Mouse (Mus musculus) embryonic facial prominence, embryonic 11.5 days (tissue): ENCODE data around the gene Nr6a1. TPM values are rescaled to one million over a fixed set of nuclear protein-coding genes. Genes with fewer than 3 reads are reported as not detected.

ENCODE experiments used
- ATAC-seq: fragments of 200-750 bp; cut with Nextera tagmentation; replicated peaks from 2 replicates; pipeline ENCODE4 v1.8.0; 2017; ENCODE audit warnings: low read depth; ENCODE audit not compliant: insufficient number of reproducible peaks, low FRiP score, low TSS enrichment
- DNase-seq: peaks from one replicate; pipeline ENCODE4 v3.0.0-alpha.2; 2015; ENCODE audit warnings: low spot score
- H3K27ac ChIP-seq: fragments of 300-500 bp; sonication (generic); replicated peaks from 2 replicates; pipeline ENCODE4 v1.5.1; 2014; ENCODE audit warnings: mild to moderate bottlenecking, low read depth, low read length, control low read depth
- H3K27me3 ChIP-seq: fragments of 300-500 bp; sonication (generic); 2 replicates; pipeline ENCODE4 v1.6.1; 2014; ENCODE audit warnings: mild to moderate bottlenecking, low read length, moderate library complexity, mixed read lengths; ENCODE audit not compliant: control insufficient read depth, insufficient read depth
- H3K36me3 ChIP-seq: fragments of 300-500 bp; sonication (generic); replicated peaks from 2 replicates; pipeline ENCODE4 v1.6.1; 2014; ENCODE audit warnings: low read depth, mild to moderate bottlenecking, low read length, moderate library complexity, mixed read lengths; ENCODE audit not compliant: control insufficient read depth, insufficient read depth
- H3K4me1 ChIP-seq: fragments of 300-500 bp; sonication (generic); 2 replicates; pipeline ENCODE4 v1.6.1; 2014; ENCODE audit warnings: low read length, mixed read lengths; ENCODE audit not compliant: control insufficient read depth, insufficient read depth
- H3K4me2 ChIP-seq: fragments of 300-500 bp; sonication (generic); 2 replicates; pipeline ENCODE4 v1.6.1; 2014; ENCODE audit warnings: low read depth, mild to moderate bottlenecking, control low read depth, low read length, moderate library complexity
- H3K4me3 ChIP-seq: fragments of 300-500 bp; sonication (generic); 2 replicates; pipeline ENCODE4 v1.5.1; 2014; ENCODE audit warnings: low read depth, low read length, control low read depth
- H3K9ac ChIP-seq: fragments of 300-500 bp; sonication (generic); replicated peaks from 2 replicates; pipeline ENCODE4 v1.6.1; 2014; ENCODE audit warnings: mild to moderate bottlenecking, control low read depth, low read length
- H3K9me3 ChIP-seq: fragments of 300-500 bp; sonication (generic); replicated peaks from 2 replicates; pipeline ENCODE4 v1.6.1; 2016; ENCODE audit warnings: mild to moderate bottlenecking, low read length, inconsistent platforms, mixed read lengths; ENCODE audit not compliant: control insufficient read depth
- WGBS: fragments of 180-500 bp; shearing (Covaris S2); extraction: QIAGEN DNeasy Blood & Tissue Kit; methylation state at CpG from one replicate; pipeline ENCODE4 v1.1.7; 2014; 5-methylcytosine and 5-hydroxymethylcytosine counted together
- polyA plus RNA-seq: library from polyadenylated mRNA; unstranded; fragments of >200 nt; fragmentation: Nextera tagmentation; extraction: Ambion mirVana; gene quantifications from 2 replicates; pipeline ENCODE4 v1.2.1, GENCODE M21; 2014

The Nr6a1 gene
- polyA plus RNA-seq, 1 experiment from 2014 or later: 2.2 TPM

GRCm38 (mm10) chr2:38783364-38783763, 144.1 kb downstream of the Nr6a1 start:
- H3K27me3 ChIP-seq: no peaks in the 10 kb centered on the region
- no peaks in the 10 kb centered on the region for H3K36me3 ChIP-seq
- no peak for DNase-seq
- H3K9ac ChIP-seq: no peak overlapping the region
- peaks cover 3% of the 10 kb centered on the region; the same call in 1 of the 2 replicates for H3K4me1 ChIP-seq
- no peaks in the 10 kb centered on the region for H3K9me3 ChIP-seq
- no peak for ATAC-seq
- no peak overlapping the region for H3K4me3 ChIP-seq
- no peak overlapping the region for H3K27ac ChIP-seq
- no peak overlapping the region for H3K4me2 ChIP-seq
- 32% methylated on average over 5 of the region's 5 CpGs for WGBS

GRCm38 (mm10) chr2:38782731-38783130, 144.8 kb downstream of the Nr6a1 start:
- Histone ChIP-seq H3K36me3 (no peaks in the 10 kb centered on the region), H3K9ac (no peak overlapping the region), H3K4me2 (no peak overlapping the region), H3K4me3 (no peak overlapping the region), H3K9me3 (no peaks in the 10 kb centered on the region), H3K4me1 (peaks cover 3% of the 10 kb centered on the region; the same call in 1 of the 2 replicates), H3K27me3 (no peaks in the 10 kb centered on the region), H3K27ac (no peak overlapping the region)
- ATAC-seq: no peak
- WGBS: 5% methylated on average over 1 of the region's 1 CpGs
- no peak for DNase-seq

- DNase-seq: peak; percentile 69
- H3K4me2 ChIP-seq: peak overlapping the region; percentile 0; the same call in 1 of the 2 replicates
- no peak overlapping the region for H3K9ac ChIP-seq
- H3K36me3 ChIP-seq: no peaks in the 10 kb centered on the region
- no peaks in the 10 kb centered on the region for H3K9me3 ChIP-seq
- 3% methylated on average over 6 of the region's 6 CpGs for WGBS
- peaks cover 3% of the 10 kb centered on the region; the same call in 1 of the 2 replicates for H3K4me1 ChIP-seq
- no peak overlapping the region for H3K27ac ChIP-seq
- H3K27me3 ChIP-seq: no peaks in the 10 kb centered on the region
- 0 out of 2 replicates have a peak, but pooled peaks have one; percentile 44 for ATAC-seq
- H3K4me3 ChIP-seq: no peak overlapping the region
Observed at GRCm38 (mm10) chr2:38781945-38782720, 145.4 kb downstream of the Nr6a1 start.

GRCm38 (mm10) chr2:38779939-38780338, 147.5 kb downstream of the Nr6a1 start:
- no peak overlapping the region for H3K27ac ChIP-seq
- 76% methylated on average over 2 of the region's 2 CpGs for WGBS

GRCm38 (mm10) chr2:38777326-38777725, 150.2 kb downstream of the Nr6a1 start:
- Histone ChIP-seq H3K9me3 (no peaks in the 10 kb centered on the region), H3K9ac (no peak overlapping the region), H3K4me1 (no peaks in the 10 kb centered on the region), H3K36me3 (no peaks in the 10 kb centered on the region), H3K4me3 (no peak overlapping the region), H3K4me2 (no peak overlapping the region), H3K27ac (no peak overlapping the region), H3K27me3 (no peaks in the 10 kb centered on the region)
- WGBS: 90% methylated on average over 2 of the region's 2 CpGs
- DNase-seq (no peak), ATAC-seq (no peak)

More at GRCm38 (mm10) chr2:38779939-38780338, 147.5 kb downstream of the Nr6a1 start:
- Histone ChIP-seq H3K9ac (no peak overlapping the region), H3K27me3 (no peaks in the 10 kb centered on the region), H3K9me3 (no peaks in the 10 kb centered on the region), H3K4me2 (no peak overlapping the region), H3K4me3 (no peak overlapping the region), H3K36me3 (no peaks in the 10 kb centered on the region), H3K4me1 (no peaks in the 10 kb centered on the region)
- DNase-seq: no peak
- no peak for ATAC-seq

- ATAC-seq: no peak
- H3K36me3 ChIP-seq: no peaks in the 10 kb centered on the region
- 91% methylated on average over 2 of the region's 2 CpGs for WGBS
- H3K27me3 ChIP-seq: no peaks in the 10 kb centered on the region
- no peaks in the 10 kb centered on the region for H3K9me3 ChIP-seq
- H3K4me1 ChIP-seq: no peaks in the 10 kb centered on the region; the same call in 1 of the 2 replicates
- H3K27ac ChIP-seq: no peak overlapping the region
- no peak overlapping the region for H3K9ac ChIP-seq
- no peak for DNase-seq
- no peak overlapping the region for H3K4me2 ChIP-seq
- no peak overlapping the region for H3K4me3 ChIP-seq
Observed at GRCm38 (mm10) chr2:38774936-38775335, 152.6 kb downstream of the Nr6a1 start.

- ATAC-seq: peak; percentile 96
- Histone ChIP-seq H3K27me3 (no peaks in the 10 kb centered on the region), H3K9me3 (no peaks in the 10 kb centered on the region), H3K9ac (no peak overlapping the region), H3K4me3 (no peak overlapping the region), H3K36me3 (no peaks in the 10 kb centered on the region), H3K27ac (no peak overlapping the region; the same call in 1 of the 2 replicates), H3K4me1 (no peaks in the 10 kb centered on the region; the same call in 1 of the 2 replicates), H3K4me2 (no peak overlapping the region)
- WGBS: 37% methylated on average over 2 of the region's 2 CpGs
- peak; percentile 93 for DNase-seq
Observed at GRCm38 (mm10) chr2:38771478-38771797, 156.1 kb downstream of the Nr6a1 start.

GRCm38 (mm10) chr2:38770772-38771477, 156.6 kb downstream of the Nr6a1 start:
- no peaks in the 10 kb centered on the region for H3K9me3 ChIP-seq
- DNase-seq: no peak
- WGBS: 56% methylated on average over 5 of the region's 5 CpGs

More at GRCm38 (mm10) chr2:38770772-38771477, 156.6 kb downstream of the Nr6a1 start:
- no peaks in the 10 kb centered on the region for H3K36me3 ChIP-seq
- H3K9ac ChIP-seq: no peak overlapping the region
- no peak overlapping the region for H3K4me3 ChIP-seq
- H3K27me3 ChIP-seq: no peaks in the 10 kb centered on the region
- H3K4me2 ChIP-seq: no peak overlapping the region
- no peaks in the 10 kb centered on the region; the same call in 1 of the 2 replicates for H3K4me1 ChIP-seq
- no peak for ATAC-seq
- H3K27ac ChIP-seq: no peak overlapping the region; the same call in 1 of the 2 replicates
